Mouse (Mus musculus) forebrain, embryonic 14.5 days (tissue): Measurements from ENCODE around the gene Pou5f1. TPM values are rescaled to one million over a fixed set of nuclear protein-coding genes. Genes with fewer than 3 reads are reported as not detected.

Source experiments
- ATAC-seq: fragments of 200-750 bp; cut with Nextera tagmentation; 2 replicates; pipeline ENCODE4 v1.8.0; 2017; ENCODE audit warnings: mild to moderate bottlenecking, moderate library complexity
- DNase-seq: peaks from one replicate; pipeline ENCODE4 v3.0.0-alpha.2; 2015; ENCODE audit warnings: low spot score
- H3K27ac ChIP-seq: fragments of 300-500 bp; sonication (generic); 2 replicates; pipeline ENCODE4 v1.5.1; 2014; ENCODE audit warnings: low read depth, mild to moderate bottlenecking, control low read depth, low read length, moderate library complexity
- H3K27me3 ChIP-seq: fragments of 300-500 bp; sonication (generic); replicated peaks from 2 replicates; pipeline ENCODE4 v1.6.1; 2014; ENCODE audit warnings: low read length, control low read depth, mixed read lengths; ENCODE audit not compliant: control insufficient read depth, insufficient read depth
- H3K36me3 ChIP-seq: fragments of 300-500 bp; sonication (generic); 2 replicates; pipeline ENCODE4 v1.6.1; 2014; ENCODE audit warnings: low read length, control low read depth; ENCODE audit not compliant: control insufficient read depth, insufficient read depth
- H3K4me1 ChIP-seq: fragments of 300-500 bp; sonication (generic); 2 replicates; pipeline ENCODE4 v1.6.1; 2014; ENCODE audit warnings: antibody characterized with exemption, low read length, control low read depth; ENCODE audit not compliant: control insufficient read depth, insufficient read depth
- H3K4me2 ChIP-seq: fragments of 300-500 bp; sonication (generic); 2 replicates; pipeline ENCODE4 v1.6.1; 2014; ENCODE audit warnings: mild to moderate bottlenecking, control low read depth, low read length
- H3K4me3 ChIP-seq: fragments of 300-500 bp; sonication (generic); 2 replicates; pipeline ENCODE4 v1.5.1; 2014; ENCODE audit warnings: low read depth, low read length, control low read depth
- H3K9ac ChIP-seq: fragments of 300-500 bp; sonication (generic); 2 replicates; pipeline ENCODE4 v1.6.1; 2014; ENCODE audit warnings: mild to moderate bottlenecking, low read length, control low read depth, moderate library complexity
- H3K9me3 ChIP-seq: fragments of 300-500 bp; sonication (generic); replicated peaks from 2 replicates; pipeline ENCODE4 v1.6.1; 2016; ENCODE audit warnings: low read length, control low read depth, mixed read lengths; ENCODE audit not compliant: control insufficient read depth
- WGBS: fragments of 180-500 bp; shearing (Covaris S2); extraction: QIAGEN DNeasy Blood & Tissue Kit; methylation state at CpG from one replicate; pipeline ENCODE4 v1.1.7; 2014; 5-methylcytosine and 5-hydroxymethylcytosine counted together
- polyA plus RNA-seq: library from polyadenylated mRNA; unstranded; fragments of >200 nt; fragmentation: Nextera tagmentation; extraction: Ambion mirVana; gene quantifications from 2 replicates; pipeline ENCODE4 v1.2.1, GENCODE M21; 2014

Pou5f1 gene
- polyA plus RNA-seq, 1 experiment from 2014 or later: not detected

DNA sequence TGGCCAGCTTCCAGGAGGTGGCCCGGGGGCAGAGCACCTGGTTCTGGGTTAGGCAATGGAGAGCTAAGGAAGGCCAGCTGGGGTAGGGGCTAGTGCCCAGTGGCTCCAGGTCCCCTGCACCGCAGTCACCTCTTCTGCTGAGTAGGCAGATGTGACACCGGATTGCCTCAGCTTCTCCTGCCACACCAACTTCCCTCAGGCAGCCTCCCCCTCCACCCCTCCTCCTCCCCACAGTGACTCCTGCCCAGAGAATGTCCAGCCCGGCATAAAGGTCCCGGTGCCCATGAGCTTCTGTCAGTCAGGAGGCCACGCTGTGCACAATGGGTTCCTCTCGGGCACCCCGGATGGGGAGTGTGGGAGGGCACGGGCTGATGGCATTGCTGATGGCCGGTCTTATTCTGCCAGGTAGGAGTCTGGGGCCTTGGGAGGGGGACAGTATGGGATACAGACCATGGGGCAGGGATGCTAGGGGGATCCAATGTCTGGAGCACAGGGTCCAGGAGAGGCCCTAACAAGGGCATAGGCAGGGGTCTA is 46.1 kb downstream of the Pou5f1 start, which contains the start of gene Cdsn:
Gene Cdsn (plus strand): TSS at position 248 of the 534 bp plus-strand sequence.
- H3K27ac ChIP-seq: no peak within 1 kb of the TSS
- H3K4me1 ChIP-seq: 0 out of 2 replicates have a peak, but pooled peaks cover 3% of the 10 kb centered on the region
- 83% methylated on average over 10 of the region's 10 CpGs for WGBS
- no peaks in the 10 kb centered on the region for H3K27me3 ChIP-seq
- ATAC-seq (no peak), DNase-seq (no peak)
- H3K4me3 ChIP-seq: no peak within 1 kb of the TSS
- no peak within 1 kb of the TSS for H3K4me2 ChIP-seq
- no peaks in the 10 kb centered on the region for H3K9me3 ChIP-seq
- no peaks in the 10 kb centered on the region for H3K36me3 ChIP-seq
- H3K9ac ChIP-seq: no peak within 1 kb of the TSS

DNA sequence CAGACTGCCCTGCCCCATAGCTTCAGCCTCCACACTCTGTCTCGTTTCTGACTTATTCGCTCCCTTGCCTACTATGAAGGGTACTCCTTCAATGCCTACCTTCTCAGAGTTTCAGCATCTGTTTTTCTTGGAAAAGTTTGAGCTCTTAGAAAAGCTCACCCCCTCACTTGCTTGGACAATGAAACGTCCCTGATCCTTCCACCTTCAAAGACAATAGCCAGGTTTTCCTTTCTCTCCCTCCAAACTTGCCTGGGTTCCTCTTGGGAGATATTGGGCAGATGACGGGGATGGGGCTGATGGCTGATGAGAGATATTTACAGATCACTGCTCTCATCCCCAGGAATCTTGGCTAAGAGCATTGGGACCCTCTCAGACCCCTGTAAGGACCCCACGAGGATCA is 48.5 kb downstream of the Pou5f1 start:
- no peak overlapping the region for H3K9ac ChIP-seq
- ATAC-seq: no peak
- no peak for DNase-seq
- no peak overlapping the region for H3K4me2 ChIP-seq
- H3K9me3 ChIP-seq: no peaks in the 10 kb centered on the region
- no peaks in the 10 kb centered on the region for H3K27me3 ChIP-seq
- 79% methylated on average over 5 of the region's 5 CpGs for WGBS
- H3K4me1 ChIP-seq: 0 out of 2 replicates have a peak, but pooled peaks cover 3% of the 10 kb centered on the region
- no peak overlapping the region for H3K4me3 ChIP-seq
- no peak overlapping the region for H3K27ac ChIP-seq
- H3K36me3 ChIP-seq: no peaks in the 10 kb centered on the region

DNA sequence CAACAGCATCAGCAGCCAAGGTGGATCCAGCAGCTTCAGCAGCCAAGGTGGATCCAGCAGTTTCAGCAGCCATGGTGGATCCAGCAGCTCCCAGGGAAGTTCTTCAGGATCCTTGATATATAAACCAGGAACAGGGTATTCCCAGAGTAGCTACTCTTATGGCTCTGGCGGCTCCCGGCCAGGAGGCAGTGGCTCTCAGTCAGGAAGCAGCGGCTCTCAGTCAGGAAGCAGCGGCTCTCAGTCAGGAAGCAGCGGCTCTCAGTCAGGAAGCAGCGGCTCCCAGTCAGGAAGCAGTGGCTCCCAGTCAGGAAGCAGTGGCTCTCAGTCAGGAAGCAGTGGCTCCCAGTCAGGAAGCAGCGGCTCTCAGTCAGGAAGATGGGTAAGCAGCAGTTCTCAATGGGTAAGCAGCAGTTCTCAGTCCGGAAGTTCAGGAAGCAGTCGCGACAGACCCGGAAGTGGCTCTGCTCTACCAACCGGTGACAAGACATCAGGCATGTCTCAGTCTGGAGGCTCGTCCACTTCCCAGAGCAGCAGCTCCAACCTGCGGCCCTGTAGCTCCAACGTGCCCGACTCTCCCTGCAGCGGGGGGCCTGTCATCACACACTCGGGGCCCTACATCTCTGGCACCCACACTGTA is 49.1 kb downstream of the Pou5f1 start:
- H3K36me3 ChIP-seq: no peaks in the 10 kb centered on the region
- no peak for ATAC-seq
- H3K9ac ChIP-seq: no peak overlapping the region
- no peaks in the 10 kb centered on the region for H3K4me1 ChIP-seq
- no peaks in the 10 kb centered on the region for H3K27me3 ChIP-seq
- no peak for DNase-seq
- 93% methylated on average over 17 of the region's 18 CpGs for WGBS
- no peak overlapping the region for H3K4me3 ChIP-seq
- no peaks in the 10 kb centered on the region for H3K9me3 ChIP-seq
- no peak overlapping the region for H3K27ac ChIP-seq
- no peak overlapping the region for H3K4me2 ChIP-seq

DNA sequence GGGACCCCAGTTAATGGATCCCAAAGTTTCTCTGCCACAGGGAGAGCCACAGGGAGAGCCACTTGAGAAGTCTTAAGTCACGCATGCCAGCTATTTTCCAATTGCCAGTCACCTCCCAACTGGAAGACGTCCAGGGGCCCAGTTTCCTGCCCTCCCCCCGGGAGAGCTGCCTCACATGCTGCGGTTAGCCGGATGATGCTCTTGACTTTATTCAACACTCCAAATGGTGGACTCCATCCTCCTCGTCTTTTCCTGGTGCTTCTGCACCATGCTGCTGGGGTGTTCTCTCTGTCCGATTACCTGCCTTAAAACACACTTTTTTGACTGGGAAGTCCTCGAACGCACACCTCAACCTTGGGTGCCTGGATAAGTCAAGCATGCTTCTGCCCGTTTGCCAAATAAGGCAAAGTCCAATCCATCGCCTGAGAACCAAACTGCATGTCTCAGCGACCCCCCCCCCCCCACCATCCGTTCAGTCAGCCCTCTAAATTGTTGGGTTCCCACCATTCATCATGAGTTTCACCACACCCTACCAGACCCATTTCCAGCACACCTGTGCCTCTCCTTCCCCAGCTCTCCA is 50.5 kb downstream of the Pou5f1 start:
- no peak for ATAC-seq
- Histone ChIP-seq H3K4me1 (no peaks in the 10 kb centered on the region), H3K27me3 (no peaks in the 10 kb centered on the region), H3K4me3 (no peak overlapping the region), H3K4me2 (no peak overlapping the region), H3K9me3 (no peaks in the 10 kb centered on the region), H3K27ac (no peak overlapping the region), H3K36me3 (no peaks in the 10 kb centered on the region), H3K9ac (no peak overlapping the region)
- no peak for DNase-seq
- 91% methylated on average over 13 of the region's 13 CpGs for WGBS

DNA sequence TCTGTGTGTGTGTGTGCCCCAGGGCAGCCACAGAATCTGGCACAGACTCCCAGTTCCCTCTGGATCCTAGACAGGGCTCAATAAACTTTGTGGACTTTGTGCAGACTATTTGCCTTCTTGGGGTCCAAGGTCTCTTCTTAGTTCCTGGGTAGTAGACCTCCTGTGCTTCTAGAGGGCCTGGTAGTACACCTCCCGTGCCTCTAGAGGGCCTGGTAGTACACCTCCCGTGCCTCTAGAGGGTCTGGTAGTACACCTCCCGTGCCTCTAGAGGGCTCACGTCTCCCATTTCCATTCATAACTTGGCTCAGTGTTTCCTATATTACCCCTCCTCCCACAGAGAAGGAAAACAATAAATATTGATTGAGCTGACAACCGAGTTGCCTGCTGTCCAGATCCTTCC is 51.0 kb downstream of the Pou5f1 start:
- no peak for ATAC-seq

DNA sequence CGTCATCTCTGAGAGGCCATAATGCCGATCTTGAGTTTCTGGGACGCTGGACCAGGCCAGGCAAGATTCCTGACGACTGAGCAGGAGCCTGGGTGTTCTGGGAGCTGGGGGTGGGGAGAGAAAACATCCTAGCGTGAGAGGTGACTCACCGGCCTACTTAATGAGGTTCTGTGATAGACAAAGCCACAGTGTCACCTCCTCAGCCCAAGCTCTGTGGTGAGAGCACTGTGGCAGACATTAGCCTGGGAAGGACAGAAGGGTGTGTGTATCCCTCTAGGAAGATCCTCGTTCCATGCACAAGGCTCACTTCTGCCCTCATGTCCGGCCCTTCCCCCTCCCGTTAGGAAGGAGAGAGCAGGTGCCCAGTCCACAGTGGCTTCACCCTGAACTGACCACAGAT is 51.5 kb downstream of the Pou5f1 start:
- Histone ChIP-seq H3K36me3 (no peaks in the 10 kb centered on the region), H3K27ac (no peak overlapping the region), H3K9me3 (no peaks in the 10 kb centered on the region), H3K4me2 (no peak overlapping the region), H3K9ac (no peak overlapping the region), H3K4me3 (no peak overlapping the region), H3K27me3 (no peaks in the 10 kb centered on the region), H3K4me1 (no peaks in the 10 kb centered on the region)
- DNase-seq (no peak), ATAC-seq (no peak)
- WGBS: 78% methylated on average over 9 of the region's 9 CpGs

More for the DNA sequence above, 51.0 kb downstream of the Pou5f1 start:
- Histone ChIP-seq H3K36me3 (no peaks in the 10 kb centered on the region), H3K27me3 (no peaks in the 10 kb centered on the region), H3K27ac (no peak overlapping the region), H3K4me2 (no peak overlapping the region), H3K4me3 (no peak overlapping the region), H3K9ac (no peak overlapping the region), H3K9me3 (no peaks in the 10 kb centered on the region), H3K4me1 (no peaks in the 10 kb centered on the region)
- DNase-seq: peak; percentile 59
- WGBS: 30% methylated on average over 5 of the region's 5 CpGs

DNA sequence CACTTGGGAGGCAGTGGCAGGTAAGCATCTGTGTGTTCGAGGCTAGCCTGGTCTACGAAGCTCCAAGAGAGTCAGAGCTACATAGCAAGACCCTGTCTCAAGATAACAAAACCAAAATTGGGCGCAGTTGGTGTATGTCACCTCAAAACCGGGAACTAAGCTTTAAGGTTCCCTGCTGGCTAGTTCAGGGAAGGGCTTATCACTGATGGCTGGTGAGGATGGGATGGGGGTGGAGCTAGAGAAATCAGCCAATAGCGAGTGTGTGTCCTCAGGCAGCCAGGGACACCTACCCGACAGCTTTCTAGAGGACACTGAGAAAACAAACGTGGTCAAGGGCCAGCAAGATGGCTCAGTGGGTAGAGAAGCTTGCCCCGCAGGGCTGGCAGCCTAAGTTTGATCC is 52.4 kb downstream of the Pou5f1 start:
- Histone ChIP-seq H3K9ac (no peak overlapping the region), H3K36me3 (no peaks in the 10 kb centered on the region), H3K4me1 (no peaks in the 10 kb centered on the region), H3K27ac (no peak overlapping the region), H3K4me3 (no peak overlapping the region), H3K27me3 (no peaks in the 10 kb centered on the region), H3K4me2 (no peak overlapping the region), H3K9me3 (no peaks in the 10 kb centered on the region)
- DNase-seq: no peak
- no peak for ATAC-seq
- WGBS: 56% methylated on average over 8 of the region's 8 CpGs
